Mouse (Mus musculus) brain, embryonic 18.5 days (tissue): ENCODE measurements around the gene Adgrg6.
A peak's percentile ranks its signal among the peaks of the same experiment; 100 is the strongest.

Source experiments
- DNase-seq: peaks from one replicate; pipeline ENCODE4 v3.0.0-alpha.2; 2012; ENCODE audit warnings: low read depth, low spot score

The Adgrg6 gene

DNA sequence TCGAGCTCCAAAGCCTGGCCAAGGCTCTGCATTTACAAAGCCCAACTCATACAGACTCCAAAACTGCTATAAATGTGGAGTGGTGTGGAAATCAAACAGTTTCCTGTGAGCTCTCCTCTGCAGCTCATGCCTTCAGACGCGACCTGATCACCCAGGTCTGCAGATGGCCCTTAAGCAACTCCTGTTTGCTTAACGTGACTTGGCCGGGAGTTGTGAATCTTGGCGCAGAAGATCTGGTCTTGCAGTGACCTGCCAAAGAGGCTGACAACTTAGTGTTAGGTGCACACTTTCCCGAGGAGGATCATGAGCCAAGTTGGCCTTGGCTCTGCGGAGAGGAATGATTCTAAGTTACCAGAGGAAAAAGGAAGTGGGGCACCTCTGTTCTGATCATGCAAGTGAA lies 143.7 kb downstream of the Adgrg6 start:
- no peak for DNase-seq

DNA sequence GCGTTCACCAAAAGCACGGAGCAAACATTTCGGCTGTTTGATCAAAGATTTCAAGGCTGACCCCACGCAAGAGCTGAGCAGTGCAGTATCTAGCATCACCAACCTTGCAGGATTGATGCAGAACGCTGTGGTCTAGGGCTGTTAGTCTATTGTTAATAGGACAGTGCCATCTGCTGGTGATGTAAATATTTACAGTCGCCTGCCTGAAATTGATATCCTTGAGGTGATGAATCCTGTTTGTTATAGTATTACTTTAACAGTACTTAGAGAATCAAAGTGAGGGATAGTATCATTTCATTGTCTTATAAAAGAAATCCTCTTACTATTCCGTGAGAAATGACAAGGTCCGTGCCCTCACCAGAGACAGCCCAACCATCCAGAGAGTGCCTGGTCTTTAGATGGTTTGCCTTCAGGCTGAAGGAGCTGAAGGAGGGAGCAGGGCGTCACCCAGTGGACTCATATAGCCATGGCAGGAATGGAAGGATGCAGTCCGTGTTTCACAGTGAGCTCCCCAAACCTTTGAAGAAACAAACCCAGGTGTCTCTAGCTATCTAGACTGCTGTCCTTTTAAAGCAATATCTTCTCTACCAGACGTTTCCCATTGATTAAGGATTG lies 154.3 kb downstream of the Adgrg6 start:
- peak; percentile 56 for DNase-seq

DNA sequence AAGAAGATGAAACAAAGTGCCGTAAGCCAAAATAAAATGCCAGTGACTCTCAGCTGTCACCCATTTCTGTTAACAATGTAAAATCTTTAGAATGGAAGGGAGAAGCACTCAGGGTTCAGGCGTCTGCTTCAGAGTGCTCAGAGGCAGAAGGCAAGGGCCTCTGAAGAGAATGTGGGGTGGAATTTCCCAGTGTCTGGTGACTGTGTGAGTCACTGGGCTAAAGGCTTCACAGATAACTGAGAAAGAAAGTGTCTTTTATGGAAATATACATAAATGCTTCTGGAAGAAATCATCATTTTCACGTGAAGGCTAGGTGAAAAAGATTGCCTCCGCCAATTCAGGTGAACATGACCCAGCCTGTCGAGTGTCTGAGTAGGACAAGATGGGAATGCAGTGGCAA lies 159.9 kb downstream of the Adgrg6 start:
- no peak for DNase-seq

DNA sequence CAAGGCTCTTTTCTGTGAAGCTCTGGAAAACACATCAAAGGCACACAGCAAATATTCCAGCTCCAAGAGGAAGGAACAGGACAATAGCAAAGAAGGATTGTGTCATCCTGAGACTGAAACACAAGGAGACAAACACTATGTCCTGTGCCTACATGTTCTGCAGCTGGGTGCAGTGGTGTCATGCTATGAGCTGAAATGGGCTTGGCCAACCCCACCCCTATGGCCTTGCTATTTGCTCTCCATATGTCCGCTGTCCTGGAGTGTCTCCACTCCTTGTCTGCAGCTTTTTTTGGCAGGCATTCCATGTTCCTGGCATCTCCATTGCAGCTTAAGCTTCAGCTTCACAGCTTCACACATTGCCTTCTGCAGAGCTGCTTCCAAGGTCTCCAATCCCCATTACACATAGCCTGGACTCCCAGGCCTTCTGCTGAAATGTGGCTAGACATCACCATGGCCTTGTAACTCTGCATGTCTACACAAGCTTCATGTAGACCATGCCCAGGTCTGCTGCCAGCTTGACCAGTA lies 180.3 kb downstream of the Adgrg6 start:
- no peak for DNase-seq

DNA sequence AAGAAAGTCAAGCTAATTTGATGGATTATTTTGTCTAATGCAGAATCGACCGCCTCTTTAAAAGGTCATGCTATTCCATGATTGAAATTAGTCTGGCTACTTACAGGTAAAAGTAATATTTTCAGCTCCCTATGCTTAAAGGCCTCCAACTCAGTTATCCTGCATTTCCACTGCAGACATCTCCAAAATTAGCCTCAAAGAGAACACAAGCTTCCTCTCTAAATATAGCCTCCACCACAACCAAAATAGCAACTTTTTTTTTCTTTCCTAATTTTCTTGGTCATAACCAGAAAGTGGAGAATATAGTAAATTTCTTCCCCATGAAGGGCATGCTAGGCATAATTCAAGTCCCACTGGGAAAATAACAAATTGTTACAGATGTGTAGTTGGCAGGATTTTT lies 182.2 kb downstream of the Adgrg6 start:
- no peak for DNase-seq

DNA sequence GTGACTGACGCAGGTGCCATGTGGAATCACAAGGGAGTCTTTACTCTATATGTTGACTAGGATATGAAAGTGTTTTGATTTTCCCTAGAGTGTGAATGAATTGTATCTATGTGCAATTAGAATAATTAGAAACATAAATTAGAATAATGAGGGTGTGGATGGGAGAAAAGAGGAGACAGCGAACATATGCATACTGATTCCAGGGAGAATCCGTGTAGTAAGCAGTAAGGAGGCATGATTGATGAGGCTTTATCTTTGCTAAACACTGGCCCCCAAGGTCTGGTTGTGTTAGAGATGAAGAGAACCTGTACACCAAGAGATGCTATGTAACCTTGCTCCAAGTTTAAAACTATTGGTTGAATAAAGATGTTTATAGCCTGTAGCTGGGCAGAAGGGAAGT lies 187.2 kb downstream of the Adgrg6 start:
- no peak for DNase-seq
